Mouse (Mus musculus) liver, postnatal 0 days (tissue): ENCODE data around the gene Rab11fip3. TPM values are rescaled to one million over a fixed set of nuclear protein-coding genes. Genes with fewer than 3 reads are reported as not detected.

Experiments
- ATAC-seq: fragments of 200-750 bp; cut with Nextera tagmentation; 2 replicates; pipeline ENCODE4 v1.8.0; 2017; ENCODE audit warnings: mild to moderate bottlenecking, moderate library complexity
- DNase-seq: peaks from one replicate; pipeline ENCODE4 v3.0.0-alpha.2; 2016
- H3K27ac ChIP-seq: fragments of 300-500 bp; sonication (generic); 2 replicates; pipeline ENCODE4 v1.5.1; 2014; ENCODE audit warnings: antibody characterized with exemption, moderate library complexity, mild to moderate bottlenecking, low read depth
- H3K27me3 ChIP-seq: fragments of 300-500 bp; sonication (generic); 2 replicates; pipeline ENCODE4 v1.6.1; 2014; ENCODE audit warnings: low read length, control low read depth, mixed read lengths; ENCODE audit not compliant: insufficient read depth
- H3K36me3 ChIP-seq: fragments of 300-500 bp; sonication (generic); replicated peaks from 2 replicates; pipeline ENCODE4 v1.6.1; 2014; ENCODE audit warnings: mild to moderate bottlenecking, control low read depth, low read length, moderate library complexity, mixed read lengths; ENCODE audit not compliant: insufficient read depth
- H3K4me1 ChIP-seq: fragments of 300-500 bp; sonication (generic); 2 replicates; pipeline ENCODE4 v1.6.1; 2014; ENCODE audit warnings: antibody characterized with exemption, mild to moderate bottlenecking, control low read depth; ENCODE audit not compliant: insufficient read depth
- H3K4me2 ChIP-seq: fragments of 300-500 bp; sonication (generic); 2 replicates; pipeline ENCODE4 v1.6.1; 2014; ENCODE audit warnings: low read depth, mild to moderate bottlenecking, low read length, moderate library complexity, mixed read lengths
- H3K4me3 ChIP-seq: fragments of 300-500 bp; sonication (generic); 2 replicates; pipeline ENCODE4 v1.5.1; 2014; ENCODE audit warnings: low read depth, low read length
- H3K9ac ChIP-seq: fragments of 300-500 bp; sonication (generic); replicated peaks from 2 replicates; pipeline ENCODE4 v1.6.1; 2014; ENCODE audit warnings: mild to moderate bottlenecking, moderate library complexity
- H3K9me3 ChIP-seq: fragments of 300-500 bp; sonication (generic); 2 replicates; pipeline ENCODE4 v1.6.1; 2016; ENCODE audit warnings: mild to moderate bottlenecking, control low read depth, low read length, mixed read lengths
- CTCF ChIP-seq: sonication (generic); IDR thresholded peaks from 2 replicates; pipeline ENCODE4 v1.5.1; 2016; ENCODE audit warnings: antibody characterized with exemption, low read depth
- EP300 ChIP-seq: IDR thresholded peaks from 2 replicates; pipeline ENCODE4 v1.6.1; 2016; ENCODE audit warnings: antibody characterized with exemption, low read depth, mild to moderate bottlenecking
- WGBS: fragments of 180-500 bp; shearing (Covaris S2); extraction: QIAGEN DNeasy Blood & Tissue Kit; methylation state at CpG from one replicate; pipeline ENCODE4 v1.1.7; 2014; ENCODE audit not compliant: insufficient replicate concordance; 5-methylcytosine and 5-hydroxymethylcytosine counted together
- polyA plus RNA-seq: library from polyadenylated mRNA; unstranded; fragments of >200 nt; fragmentation: Nextera tagmentation; extraction: Ambion mirVana; gene quantifications from 2 replicates; pipeline ENCODE4 v1.2.1, GENCODE M21; 2015

The Rab11fip3 gene
- polyA plus RNA-seq, 1 experiment from 2014 or later: 1.7 TPM

- peaks cover 12% of the 10 kb centered on the region for H3K4me1 ChIP-seq
- TF ChIP-seq CTCF (peak; percentile 99), EP300 (no peak)
Observed at GRCm38 (mm10) chr17:26009540-26009939, 59.8 kb downstream of the Rab11fip3 start.

DNA sequence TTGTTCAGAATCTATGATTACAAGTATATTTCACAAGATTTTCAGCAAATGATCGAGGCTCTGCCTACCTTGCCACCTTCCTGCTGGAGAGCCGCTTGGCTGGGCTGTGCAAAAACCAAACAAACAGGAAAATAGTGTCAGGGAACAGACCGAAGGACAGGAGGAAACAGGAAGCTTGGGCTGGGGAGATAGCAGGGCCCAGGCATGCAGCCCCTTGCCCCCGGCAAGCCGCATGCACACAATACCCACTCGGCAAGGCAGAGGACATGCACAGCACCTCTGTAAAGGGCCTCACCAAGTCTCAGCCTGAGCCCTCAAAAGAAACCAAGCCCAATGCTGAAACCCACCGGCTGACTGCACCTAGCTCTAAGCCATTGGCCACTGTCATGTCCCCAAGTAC, 60.6 kb downstream of the Rab11fip3 start:
- Histone ChIP-seq H3K9ac (no peak overlapping the region), H3K27me3 (no peaks in the 10 kb centered on the region), H3K4me3 (no peak overlapping the region), H3K4me1 (peaks cover 12% of the 10 kb centered on the region), H3K27ac (peak overlapping the region; percentile 35; the same call in 1 of the 2 replicates), H3K4me2 (no peak overlapping the region), H3K36me3 (no peaks in the 10 kb centered on the region; the same call in 1 of the 2 replicates), H3K9me3 (no peaks in the 10 kb centered on the region)
- no peak for DNase-seq
- no peak for ATAC-seq
- WGBS: 41% methylated on average over 7 of the region's 7 CpGs
- TF ChIP-seq CTCF (no peak), EP300 (0 out of 2 replicates have a peak, but pooled peaks have one; percentile 20)

More at GRCm38 (mm10) chr17:26009540-26009939, 59.8 kb downstream of the Rab11fip3 start:
- peak; percentile 83 for DNase-seq
- 25% methylated on average over 4 of the region's 4 CpGs for WGBS
- Histone ChIP-seq H3K9me3 (no peaks in the 10 kb centered on the region), H3K27me3 (no peaks in the 10 kb centered on the region), H3K27ac (no peak overlapping the region), H3K36me3 (no peaks in the 10 kb centered on the region; the same call in 1 of the 2 replicates), H3K4me3 (no peak overlapping the region), H3K4me2 (no peak overlapping the region), H3K9ac (no peak overlapping the region)
- ATAC-seq: peak; percentile 64

DNA sequence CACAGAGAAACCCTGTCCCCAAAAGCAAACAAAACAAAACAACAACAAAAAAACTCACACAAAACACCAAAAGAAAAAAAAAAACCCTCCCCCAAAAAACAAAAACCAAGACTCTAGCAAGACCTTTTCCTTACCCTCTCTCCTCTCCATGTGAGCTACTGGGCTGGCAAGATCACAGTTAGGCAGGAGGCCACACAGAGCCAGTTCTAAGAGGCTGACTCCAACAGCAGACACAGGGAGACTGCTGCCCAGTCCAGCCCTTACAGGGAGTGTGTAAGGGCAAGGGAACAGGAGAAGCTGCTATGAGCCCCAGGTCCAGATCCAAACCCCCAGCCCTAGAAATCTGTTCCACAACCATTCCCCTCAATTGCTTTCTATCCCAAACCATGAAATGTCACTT, 61.0 kb downstream of the Rab11fip3 start:
- H3K4me1 ChIP-seq: peaks cover 12% of the 10 kb centered on the region
- DNase-seq (no peak), ATAC-seq (no peak)
- no peak for TF ChIP-seq CTCF
- TF ChIP-seq EP300: no peak
- no peaks in the 10 kb centered on the region for H3K9me3 ChIP-seq
- no peak overlapping the region for H3K4me3 ChIP-seq
- no peak overlapping the region for H3K4me2 ChIP-seq
- no peaks in the 10 kb centered on the region; the same call in 1 of the 2 replicates for H3K36me3 ChIP-seq
- peak overlapping the region; percentile 35; the same call in 1 of the 2 replicates for H3K27ac ChIP-seq
- no peaks in the 10 kb centered on the region for H3K27me3 ChIP-seq
- no peak overlapping the region for H3K9ac ChIP-seq

GRCm38 (mm10) chr17:26007646-26008045, 61.7 kb downstream of the Rab11fip3 start:
- TF ChIP-seq CTCF: no peak
- no peak for TF ChIP-seq EP300
- no peak overlapping the region for H3K9ac ChIP-seq
- no peak overlapping the region for H3K4me3 ChIP-seq

GRCm38 (mm10) chr17:26005731-26006450, 63.5 kb downstream of the Rab11fip3 start:
- no peak for DNase-seq
- no peak overlapping the region for H3K27ac ChIP-seq
- H3K27me3 ChIP-seq: no peaks in the 10 kb centered on the region
- no peak overlapping the region for H3K4me2 ChIP-seq
- 33% methylated on average over 10 of the region's 10 CpGs for WGBS
- ATAC-seq: no peak
- H3K9ac ChIP-seq: no peak overlapping the region
- no peaks in the 10 kb centered on the region for H3K9me3 ChIP-seq
- TF ChIP-seq EP300: no peak
- TF ChIP-seq CTCF: no peak
- no peak overlapping the region for H3K4me3 ChIP-seq
- peaks cover 6% of the 10 kb centered on the region; the same call in 1 of the 2 replicates for H3K4me1 ChIP-seq
- no peaks in the 10 kb centered on the region; the same call in 1 of the 2 replicates for H3K36me3 ChIP-seq

More at GRCm38 (mm10) chr17:26007646-26008045, 61.7 kb downstream of the Rab11fip3 start:
- Histone ChIP-seq H3K9me3 (no peaks in the 10 kb centered on the region), H3K36me3 (no peaks in the 10 kb centered on the region; the same call in 1 of the 2 replicates), H3K4me1 (peaks cover 12% of the 10 kb centered on the region), H3K4me2 (0 out of 2 replicates have a peak overlapping the region, but pooled peaks have one; percentile 0), H3K27me3 (no peaks in the 10 kb centered on the region), H3K27ac (no peak overlapping the region)
- ATAC-seq: no peak
- WGBS: 27% methylated on average over 2 of the region's 2 CpGs
- no peak for DNase-seq

GRCm38 (mm10) chr17:26004711-26005110, 64.6 kb downstream of the Rab11fip3 start:
- Histone ChIP-seq H3K4me2 (no peak overlapping the region), H3K9me3 (no peaks in the 10 kb centered on the region), H3K4me1 (peaks cover 6% of the 10 kb centered on the region; the same call in 1 of the 2 replicates), H3K9ac (no peak overlapping the region), H3K27ac (no peak overlapping the region), H3K36me3 (no peaks in the 10 kb centered on the region), H3K27me3 (no peaks in the 10 kb centered on the region), H3K4me3 (no peak overlapping the region)
- WGBS: 80% methylated on average over 15 of the region's 15 CpGs
- DNase-seq: no peak
- TF ChIP-seq CTCF (no peak), EP300 (no peak)
- no peak for ATAC-seq
